Mouse (Mus musculus) ES-Bruce4 (cell line): ENCODE results near the gene Zfp799.

ENCODE experiments used
- CTCF ChIP-seq: IDR thresholded peaks from one replicate; pipeline ENCODE4 v1.8.1; 2011; ENCODE audit warnings: low read depth, low read length
- EP300 ChIP-seq: IDR thresholded peaks from 2 replicates; pipeline ENCODE4 v1.6.1; 2011; ENCODE audit warnings: low read depth, low read length; ENCODE audit not compliant: insufficient read depth
- POLR2A ChIP-seq: IDR thresholded peaks from one replicate; pipeline ENCODE4 v1.8.1; 2011; ENCODE audit warnings: low read length; ENCODE audit not compliant: insufficient read depth

GRCm38 (mm10) chr17:32878773-32879172, 48.7 kb upstream of the Zfp799 start:
- TF ChIP-seq EP300 (peak; percentile 100), CTCF (no peak), POLR2A (no peak)
